Mouse (Mus musculus) bone marrow, adult 2 months (tissue): ENCODE measurements at regions not wholly inside any gene's neighbourhood (a gene's known extent, or its start where the extent isn't known, plus 50 kb on each side); places are given as distances from the start of the nearest gene placed in this dataset.

Experiments
- CTCF ChIP-seq: fragments of 200-500 bp; IDR thresholded peaks from 2 replicates; pipeline ENCODE4 v1.5.1; 2011; ENCODE audit warnings: low read length, control low read depth; ENCODE audit not compliant: control insufficient read depth, insufficient read depth
- POLR2A ChIP-seq: fragments of 200-500 bp; IDR thresholded peaks from 2 replicates; pipeline ENCODE4 v1.6.1; 2011; ENCODE audit warnings: low read depth, mild to moderate bottlenecking, control low read depth, low read length, borderline replicate concordance; ENCODE audit not compliant: control insufficient read depth

DNA sequence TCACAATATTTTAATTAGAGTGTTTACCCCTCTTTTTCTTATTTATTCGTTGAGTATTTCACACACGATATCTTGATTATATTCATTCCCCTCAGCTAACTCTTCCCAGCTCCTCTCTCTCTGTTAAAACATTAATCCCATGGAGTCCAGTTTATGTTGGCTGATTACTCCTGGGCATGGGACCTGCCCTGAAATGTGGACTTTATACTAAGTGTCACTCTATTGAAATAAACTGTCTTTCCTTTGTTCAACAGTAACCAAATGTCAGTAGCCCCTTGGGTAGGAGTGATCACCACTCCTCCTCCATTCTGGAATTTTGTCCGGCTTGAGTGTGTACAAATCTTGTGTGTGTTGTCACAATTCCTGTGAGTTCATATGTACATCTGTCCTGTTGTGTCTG is 113.4 kb downstream of the Cdc42ep3 start:
- no peak for TF ChIP-seq POLR2A
- TF ChIP-seq CTCF = no peak
